Mouse (Mus musculus) gastrocnemius, postnatal 14 days (tissue): ENCODE measurements around the gene Rpl4. TPM values are rescaled to one million over a fixed set of nuclear protein-coding genes. Genes with fewer than 3 reads are reported as not detected.
A peak's percentile ranks its signal among the peaks of the same experiment; 100 is the strongest.
"Not testable (repeated sequence)": the region's sequence is repeated elsewhere in the genome, so short reads cannot be mapped to it uniquely, and the experiment has no call there.

Experiments used
- DNase-seq: peaks from one replicate; pipeline ENCODE4 v3.0.0; 2021; ENCODE audit warnings: mixed read lengths
- intact Hi-C: fragments of 180-260 bp; cut with DNase I; formaldehyde crosslinking; loops from one replicate; pipeline ENCODE4 v1.15.1; 2025; ENCODE audit warnings: low total_unique reads
- long read RNA-seq, 2 experiments: library from polyadenylated mRNA; stranded (forward); transcript quantifications; one replicate each; pipeline ENCODE4 v2.0.0; 2021
- total RNA-seq, 2 experiments: library from RNA; stranded (reverse); gene quantifications; 2 replicates each; pipeline ENCODE4 v1.2.3; 2021

Gene Rpl4
- 100 to 1,000 TPM; 594 to 710 TPM for total RNA-seq
- long read RNA-seq, experiment 1, transcript Rpl4-202 (4 exons, 596 nt) = minor isoform, 10 of 562 reads
- long read RNA-seq, experiment 1, transcript Rpl4-201 (10 exons, 1,538 nt) = major isoform, 507 of 562 reads
- long read RNA-seq, experiment 1, partial matches to known transcripts = 31 of 562 reads
- long read RNA-seq, experiment 1, other reads (novel, unspliced or antisense) = 14 of 562 reads
- long read RNA-seq, experiment 2, transcript Rpl4-202 (4 exons, 596 nt) = minor isoform, 5 of 570 reads
- long read RNA-seq, experiment 2, transcript Rpl4-201 (10 exons, 1,538 nt) = major isoform, 524 of 570 reads
- long read RNA-seq, experiment 2, partial matches to known transcripts = 36 of 570 reads
- long read RNA-seq, experiment 2, other reads (novel, unspliced or antisense) = 5 of 570 reads

GRCm38 (mm10) chr9:64172816-64173665, at the start of gene Rpl4, which contains the start of gene Zwilch:
Gene Rpl4, plus strand, starts transcription at chr9:64173375.
Gene Zwilch, minus strand, starts transcription at chr9:64173104.
- intact Hi-C loops = no loop called here

DNA sequence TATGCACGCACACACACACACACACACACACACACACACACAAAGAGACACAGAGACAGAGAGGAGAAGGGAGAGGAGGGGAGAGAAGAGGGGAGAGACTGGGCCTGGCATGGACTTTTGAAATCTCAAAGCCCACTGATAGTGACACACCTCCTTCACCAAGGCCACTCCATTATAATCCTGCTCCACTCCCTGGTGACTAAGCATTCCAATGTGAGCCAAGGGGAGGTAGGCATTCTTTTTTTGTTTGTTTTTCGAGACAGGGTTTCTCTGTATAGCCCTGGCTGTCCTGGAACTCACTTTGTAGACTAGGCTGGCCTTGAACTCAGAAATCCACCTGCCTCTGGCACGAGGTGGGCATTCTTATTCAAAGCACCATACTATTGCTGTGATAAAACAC, 48.3 kb upstream of the Rpl4 start:
- DNase-seq, intact Hi-C loops: not testable (repeated sequence)

More at GRCm38 (mm10) chr9:64172816-64173665, at the start of gene Rpl4, which contains the start of gene Zwilch:
- peak; percentile 77 for DNase-seq

DNA sequence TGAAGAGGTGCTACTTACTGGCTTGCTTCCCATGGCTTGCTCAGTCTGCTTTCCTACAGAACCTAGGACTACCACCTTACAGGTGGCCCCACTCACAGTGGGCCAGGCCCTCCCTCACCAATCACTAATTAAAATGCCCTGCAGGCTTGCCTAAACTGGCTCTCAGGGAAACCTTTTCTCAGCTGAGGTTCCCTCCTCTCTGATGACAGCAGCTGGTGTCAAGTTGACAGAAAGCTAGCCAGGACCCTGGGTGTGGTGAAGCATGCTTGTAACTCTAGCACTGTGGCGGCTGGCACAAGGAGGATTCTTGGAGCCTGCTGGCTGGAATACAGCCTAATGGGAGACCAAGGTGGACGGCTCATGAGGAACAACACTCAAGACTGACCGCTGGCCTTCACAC, 47.9 kb upstream of the Rpl4 start:
- DNase-seq = peak; percentile 74
- intact Hi-C loops = no loop called here

DNA sequence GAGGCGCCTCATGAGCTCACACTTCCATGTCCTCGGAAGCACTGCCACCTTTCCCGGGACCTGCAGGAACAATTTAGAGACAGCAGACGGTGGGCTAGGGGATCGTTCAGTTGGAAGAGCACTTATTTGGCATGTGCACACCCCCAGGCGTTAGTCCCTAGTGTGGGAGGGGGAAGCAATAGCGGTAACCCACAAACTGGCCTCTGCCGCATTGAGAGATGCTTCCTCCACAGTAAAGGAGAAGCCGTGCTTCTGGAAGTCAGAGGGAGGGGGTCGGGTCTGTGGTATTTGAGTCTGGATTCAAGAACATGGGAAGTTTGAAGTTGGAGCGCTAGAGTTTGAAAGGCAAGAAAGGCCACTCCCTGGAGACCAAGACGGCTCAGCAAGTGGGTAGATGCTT, 47.1 kb upstream of the Rpl4 start:
- intact Hi-C loops = no loop called here
- DNase-seq = no peak

- no peak for DNase-seq
- intact Hi-C loops = no loop called here
These were observed 41.6 kb upstream of the Rpl4 start for GRCm38 (mm10) chr9:64131623-64132022.

GRCm38 (mm10) chr9:64138896-64139295, 34.3 kb upstream of the Rpl4 start:
- intact Hi-C loops = loop anchor here (5.0 kb wide), 1 partner anchor 133 kb away; no protein-coding TSS in a partner anchor
- DNase-seq = peak; percentile 28

DNA sequence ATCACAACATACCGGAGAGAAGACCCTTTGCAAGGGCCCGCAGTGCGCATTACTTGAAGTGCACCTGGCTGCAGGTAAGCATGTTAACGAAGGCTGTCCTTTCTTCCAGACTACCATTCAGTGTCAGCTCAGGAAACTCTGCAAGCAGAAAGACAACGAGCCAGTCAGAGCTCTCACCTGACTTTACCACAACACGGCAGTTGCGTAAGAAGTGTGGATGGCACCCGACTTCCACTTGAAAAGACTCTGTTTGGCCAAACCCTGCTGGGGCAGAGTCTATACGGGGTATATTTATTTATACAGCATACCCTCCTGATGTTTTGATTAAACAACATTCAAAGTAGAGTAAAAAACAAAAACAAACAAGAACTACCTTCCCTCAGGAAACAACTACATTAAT, 33.3 kb upstream of the Rpl4 start:
- DNase-seq = no peak
- intact Hi-C loops = loop anchor here (5.0 kb wide), 1 partner anchor 132 kb away; no protein-coding TSS in a partner anchor

DNA sequence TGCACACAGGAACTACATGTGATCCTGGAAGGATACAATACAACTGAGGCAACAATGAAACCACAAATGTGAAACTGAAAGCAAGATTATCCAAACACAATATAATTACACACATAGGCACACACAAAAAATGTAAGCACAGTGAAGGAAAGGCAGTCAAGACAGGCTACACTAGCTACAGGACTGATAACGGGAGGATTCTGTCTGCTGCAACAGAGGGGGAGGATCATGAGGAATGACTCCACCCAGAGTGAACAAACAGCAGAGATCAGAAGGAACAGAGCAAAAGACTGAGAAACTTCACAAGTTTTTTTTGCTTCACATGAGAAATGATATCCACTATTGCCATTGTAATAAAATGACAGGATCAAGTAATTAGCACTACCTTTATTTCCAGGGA, 16.5 kb upstream of the Rpl4 start:
- intact Hi-C loops = no loop called here
- no peak for DNase-seq

GRCm38 (mm10) chr9:64160471-64160870, 12.7 kb upstream of the Rpl4 start:
- no peak for DNase-seq
- intact Hi-C loops = no loop called here

DNA sequence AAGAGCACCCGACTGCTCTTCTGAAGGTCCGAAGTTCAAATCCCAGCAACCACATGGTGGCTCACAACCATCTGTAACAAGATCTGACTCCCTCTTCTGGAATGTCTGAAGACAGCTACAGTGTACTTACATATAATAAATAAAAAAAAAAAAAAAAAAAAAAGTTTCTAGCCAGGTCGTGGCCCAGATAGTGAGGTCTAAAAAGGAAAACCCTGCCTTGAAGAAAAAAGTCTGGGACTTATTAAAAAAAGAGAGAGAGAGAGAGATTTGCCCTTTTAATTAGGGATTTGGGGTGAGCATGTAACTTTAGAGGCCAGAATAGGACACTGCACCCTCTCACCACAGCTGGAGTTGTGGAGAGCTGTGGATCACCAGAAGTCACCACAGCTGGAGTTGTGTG, 3.2 kb upstream of the Rpl4 start:
- intact Hi-C loops = not testable (repeated sequence)

GRCm38 (mm10) chr9:64172145-64172815, 895 bp upstream of the Rpl4 start:
- intact Hi-C loops = no loop called here
- DNase-seq = no peak

More for the DNA sequence above, 3.2 kb upstream of the Rpl4 start:
- not testable (repeated sequence) for DNase-seq

DNA sequence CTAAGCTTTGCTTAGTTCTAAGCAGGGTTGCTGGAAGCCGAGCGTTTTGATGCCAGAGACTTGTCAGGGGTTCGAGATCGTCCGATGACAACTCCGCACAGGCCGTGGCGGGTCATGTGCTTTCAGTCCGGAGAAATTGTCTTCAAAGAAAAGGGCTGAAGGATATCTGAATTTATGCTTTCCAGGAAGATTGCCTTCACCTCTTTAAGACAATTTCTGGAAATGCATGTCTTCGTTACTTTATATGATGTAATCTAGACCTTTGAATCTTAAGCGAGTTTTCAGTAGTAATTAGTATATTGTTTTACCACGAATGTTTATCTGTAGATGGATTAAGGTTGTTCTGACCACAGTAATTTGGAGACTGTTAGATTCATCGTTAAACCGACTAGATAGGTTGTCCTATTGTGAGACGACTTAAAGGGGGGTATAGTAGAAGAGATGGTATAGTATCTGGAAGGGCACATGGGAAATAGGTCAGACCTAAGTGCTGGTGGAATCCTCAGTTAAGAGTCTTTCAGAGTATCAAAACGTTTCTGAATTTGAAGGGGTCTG, 568 bp downstream of the Rpl4 start:
- intact Hi-C loops = no loop called here
- no peak for DNase-seq

DNA sequence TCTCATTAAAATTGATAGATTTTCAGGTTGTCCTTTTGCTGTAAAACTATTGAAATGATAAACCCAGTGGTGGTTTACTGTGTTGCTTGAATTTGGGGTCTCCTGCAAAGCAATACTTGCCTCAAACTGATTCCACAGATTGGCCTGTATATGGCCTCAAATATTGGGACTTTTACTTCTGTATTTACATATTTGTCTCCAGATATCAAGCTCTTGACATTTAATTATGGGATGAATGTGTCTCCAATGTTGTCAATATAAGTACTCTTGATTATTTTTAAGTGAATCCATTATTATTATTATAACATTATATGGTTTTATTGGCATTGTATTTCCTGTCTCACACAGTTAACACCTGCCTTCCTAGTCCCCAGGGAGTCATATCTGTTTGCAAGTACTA, 1.2 kb downstream of the Rpl4 start:
- DNase-seq = no peak
- intact Hi-C loops = no loop called here

DNA sequence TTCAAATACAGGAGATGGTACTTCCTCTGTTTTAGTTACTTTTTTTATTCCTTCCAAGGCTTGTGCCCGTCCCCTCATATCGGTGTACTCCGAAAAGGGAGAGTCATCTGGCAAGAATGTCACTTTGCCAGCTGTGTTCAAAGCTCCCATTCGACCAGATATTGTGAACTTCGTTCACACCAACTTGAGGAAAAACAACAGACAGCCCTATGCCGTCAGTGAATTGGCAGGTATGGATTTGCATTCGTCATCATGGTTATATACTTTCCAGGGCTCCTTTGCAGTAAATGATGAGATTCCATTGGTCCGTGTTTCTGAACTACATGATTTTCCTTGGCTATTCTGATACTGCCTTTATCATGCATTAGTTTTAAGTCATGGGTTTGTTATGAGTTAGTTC, 1.6 kb downstream of the Rpl4 start:
- intact Hi-C loops = loop anchor here (5.0 kb wide), 1 partner anchor 98 kb away; no protein-coding TSS in a partner anchor
- no peak for DNase-seq

GRCm38 (mm10) chr9:64175378-64175777, 2.2 kb downstream of the Rpl4 start:
- intact Hi-C loops = loop anchor here (5.0 kb wide), 1 partner anchor 97 kb away; no protein-coding TSS in a partner anchor
- no peak for DNase-seq

GRCm38 (mm10) chr9:64178610-64178973, 5.4 kb downstream of the Rpl4 start:
- no peak for DNase-seq
- intact Hi-C loops = loop anchor here (5.0 kb wide), 1 partner anchor 94 kb away; no protein-coding TSS in a partner anchor

GRCm38 (mm10) chr9:64178974-64179646, 5.9 kb downstream of the Rpl4 start, which contains the start of gene Snapc5:
Gene Snapc5, plus strand, starts transcription at chr9:64179274.
- intact Hi-C loops = loop anchor here (5.0 kb wide), 1 partner anchor 93 kb away; no protein-coding TSS in a partner anchor
- peak; percentile 90 for DNase-seq

- intact Hi-C loops = loop anchor here (5.0 kb wide), 1 partner anchor 74 kb away; no protein-coding TSS in a partner anchor
- DNase-seq = not testable (repeated sequence)
These were observed 10.1 kb downstream of the Rpl4 start for GRCm38 (mm10) chr9:64183295-64183694.
